Mouse (Mus musculus) retina, embryonic 14.5 days (tissue): Measurements from ENCODE around the gene Ccpg1.

Experiments
- DNase-seq: peaks from one replicate; pipeline ENCODE4 v3.0.0-alpha.2; 2015; ENCODE audit warnings: low spot score

The Ccpg1 gene

GRCm38 (mm10) chr9:72985250-72986220, at the start of gene Ccpg1, which contains the start of gene Ccpg1os:
Gene Ccpg1 (plus strand): TSS chr9:72985429.
Gene Ccpg1os (minus strand): TSS chr9:72985382.
- DNase-seq: peak; percentile 98

- no peak for DNase-seq
Observed at GRCm38 (mm10) chr9:72936301-72936700, 48.9 kb upstream of the Ccpg1 start.

- no peak for DNase-seq
Observed at GRCm38 (mm10) chr9:72943424-72943823, 41.8 kb upstream of the Ccpg1 start.

- DNase-seq: no peak
Observed at GRCm38 (mm10) chr9:72944286-72944685, 40.9 kb upstream of the Ccpg1 start.

- DNase-seq: no peak
Observed at GRCm38 (mm10) chr9:72947010-72947409, 38.2 kb upstream of the Ccpg1 start.

- DNase-seq: no peak
Observed at GRCm38 (mm10) chr9:72949572-72949971, 35.7 kb upstream of the Ccpg1 start.

- peak; percentile 52 for DNase-seq
Observed at GRCm38 (mm10) chr9:72954746-72955145, 30.5 kb upstream of the Ccpg1 start.

- peak; percentile 67 for DNase-seq
Observed at GRCm38 (mm10) chr9:72955546-72955945, 29.7 kb upstream of the Ccpg1 start.

GRCm38 (mm10) chr9:72958521-72959450, 26.4 kb upstream of the Ccpg1 start, which contains the start of the genes Dyx1c1 and Gm44503:
Gene Dyx1c1 (plus strand): TSS chr9:72958785.
Gene Gm44503 (plus strand): TSS chr9:72958852.
- peak; percentile 94 for DNase-seq

- DNase-seq: no peak
Observed at GRCm38 (mm10) chr9:72961346-72961745, 23.9 kb upstream of the Ccpg1 start.

GRCm38 (mm10) chr9:72961959-72962358, 23.3 kb upstream of the Ccpg1 start:
- no peak for DNase-seq

GRCm38 (mm10) chr9:72968349-72969061, 16.7 kb upstream of the Ccpg1 start:
- DNase-seq: peak; percentile 72

GRCm38 (mm10) chr9:72969874-72970273, 15.4 kb upstream of the Ccpg1 start:
- DNase-seq: no peak

- DNase-seq: no peak
Observed at GRCm38 (mm10) chr9:72972435-72972834, 12.8 kb upstream of the Ccpg1 start.

GRCm38 (mm10) chr9:72972984-72973383, 12.2 kb upstream of the Ccpg1 start:
- DNase-seq: no peak

- no peak for DNase-seq
Observed at GRCm38 (mm10) chr9:72974734-72975133, 10.5 kb upstream of the Ccpg1 start.

- DNase-seq: no peak
Observed at GRCm38 (mm10) chr9:72975242-72975641, 10.0 kb upstream of the Ccpg1 start.

GRCm38 (mm10) chr9:72983066-72983465, 2.2 kb upstream of the Ccpg1 start:
- no peak for DNase-seq

- DNase-seq: no peak
Observed at GRCm38 (mm10) chr9:72987703-72988102, 2.5 kb downstream of the Ccpg1 start.

GRCm38 (mm10) chr9:72988706-72989105, 3.5 kb downstream of the Ccpg1 start:
- no peak for DNase-seq

- no peak for DNase-seq
Observed at GRCm38 (mm10) chr9:72991420-72991819, 6.2 kb downstream of the Ccpg1 start.

- DNase-seq: no peak
Observed at GRCm38 (mm10) chr9:72992576-72992975, 7.3 kb downstream of the Ccpg1 start.
